Comparison of ENCODE assay signal across 7 mouse cellular contexts in genomic region chr6:117907301-117907978, GRCm38 (mm10). TPM values are rescaled to one million over a fixed set of nuclear protein-coding genes. Genes with fewer than 3 reads are reported as not detected.
DNase-seq lines count a peak whose midpoint lies in the region; ATAC-seq and TF ChIP-seq lines count a peak whose summit lies in the region.

No protein-coding gene starts in this region.

- H3K9me3 ChIP-seq in intestine, embryonic 16.5 days (ENCODE audit: control insufficient read depth, low read length) = no peaks in the 10 kb centered on the region
- H3K9me3 ChIP-seq in limb, embryonic 12.5 days = no peaks in the 10 kb centered on the region
- H3K9me3 ChIP-seq in midbrain, embryonic 14.5 days (ENCODE audit: control insufficient read depth, low read length) = no peaks in the 10 kb centered on the region

- peaks cover 15% of the 10 kb centered on the region for H3K4me1 ChIP-seq in intestine, embryonic 16.5 days (ENCODE audit: control insufficient read depth, insufficient read depth, low read length)
- H3K4me1 ChIP-seq in limb, embryonic 12.5 days (replicated peaks) = peaks cover 24% of the 10 kb centered on the region
- H3K4me1 ChIP-seq in midbrain, embryonic 14.5 days (ENCODE audit: control insufficient read depth, insufficient read depth, low read length) = peaks cover 20% of the 10 kb centered on the region
- peaks cover 5% of the 10 kb centered on the region for H3K4me1 ChIP-seq in spleen, adult 2 months (ENCODE audit: control insufficient read depth, insufficient read depth, insufficient read length)

- no peaks in the 10 kb centered on the region for H3K36me3 ChIP-seq in intestine, embryonic 16.5 days (ENCODE audit: control insufficient read depth, insufficient read depth, low read length)
- no peaks in the 10 kb centered on the region for H3K36me3 ChIP-seq in limb, embryonic 12.5 days
- H3K36me3 ChIP-seq in midbrain, embryonic 14.5 days (ENCODE audit: control insufficient read depth, insufficient read depth, low read length) = no peaks in the 10 kb centered on the region
- H3K36me3 ChIP-seq in spleen, adult 2 months (ENCODE audit: control insufficient read depth, insufficient read depth, low read length) = no peaks in the 10 kb centered on the region

- peak overlapping the region; percentile 100 for H3K4me3 ChIP-seq in intestine, embryonic 16.5 days (ENCODE audit: low read length)
- H3K4me3 ChIP-seq in limb, embryonic 12.5 days (replicated peaks) = peak overlapping the region; percentile 99
- H3K4me3 ChIP-seq in midbrain, embryonic 14.5 days (replicated peaks; ENCODE audit: low read depth, low read length) = peak overlapping the region; percentile 98
- peak overlapping the region; percentile 82 for H3K4me3 ChIP-seq in spleen, adult 2 months (ENCODE audit: extremely low read depth, insufficient read depth, insufficient read length)

- H3K27me3 ChIP-seq in intestine, embryonic 16.5 days (replicated peaks; ENCODE audit: control insufficient read depth, insufficient read depth, low read length) = no peaks in the 10 kb centered on the region
- H3K27me3 ChIP-seq in limb, embryonic 12.5 days = no peaks in the 10 kb centered on the region
- H3K27me3 ChIP-seq in midbrain, embryonic 14.5 days (ENCODE audit: control insufficient read depth, insufficient read depth, low read length) = no peaks in the 10 kb centered on the region
- H3K27me3 ChIP-seq in spleen, adult 2 months (ENCODE audit: control insufficient read depth, insufficient read depth, low read length) = no peaks in the 10 kb centered on the region

- no peak for TF ChIP-seq CTCF in spleen, adult 2 months (IDR thresholded peaks at IDR 0.05; ENCODE audit: extremely low read depth, insufficient read depth, insufficient read length, insufficient replicate concordance)

- peak overlapping the region; percentile 58 for H3K4me2 ChIP-seq in intestine, embryonic 16.5 days (ENCODE audit: low read depth, low read length)
- H3K4me2 ChIP-seq in limb, embryonic 12.5 days = peak overlapping the region; percentile 82
- H3K4me2 ChIP-seq in midbrain, embryonic 14.5 days (ENCODE audit: low read length) = peak overlapping the region; percentile 99

- H3K27ac ChIP-seq in intestine, embryonic 16.5 days (ENCODE audit: low read length) = peak overlapping the region; percentile 98
- peak overlapping the region; percentile 95 for H3K27ac ChIP-seq in limb, embryonic 12.5 days
- peak overlapping the region; percentile 90 for H3K27ac ChIP-seq in midbrain, embryonic 14.5 days (replicated peaks; ENCODE audit: low read depth, low read length)
- peak overlapping the region; percentile 99 for H3K27ac ChIP-seq in spleen, adult 2 months (ENCODE audit: insufficient read depth, low read length)

- WGBS in intestine, embryonic 16.5 days = under 1% methylated on average over 74 of the region's 77 CpGs
- under 1% methylated on average over 75 of the region's 77 CpGs for WGBS in limb, embryonic 12.5 days
- WGBS in midbrain, embryonic 14.5 days = under 1% methylated on average over 62 of the region's 77 CpGs
- WGBS in spleen, adult 2 months = under 1% methylated on average over 76 of the region's 77 CpGs

- peak overlapping the region; percentile 99 for H3K9ac ChIP-seq in intestine, embryonic 16.5 days (ENCODE audit: low read depth, low read length)
- H3K9ac ChIP-seq in limb, embryonic 12.5 days (replicated peaks) = peak overlapping the region; percentile 95
- peak overlapping the region; percentile 86 for H3K9ac ChIP-seq in midbrain, embryonic 14.5 days (replicated peaks; ENCODE audit: low read length)

- peak; percentile 37 for TF ChIP-seq POLR2A in spleen, adult 2 months (IDR thresholded peaks at IDR 0.05; ENCODE audit: low read depth, low read length)

- ATAC-seq in intestine, embryonic 16.5 days = peak; percentile 78
- ATAC-seq in limb, embryonic 12.5 days (ENCODE audit: insufficient number of reproducible peaks, insufficient read depth, low FRiP score, low TSS enrichment, low read depth) = peak; percentile 63
- ATAC-seq in midbrain, embryonic 14.5 days (ENCODE audit: low FRiP score, low TSS enrichment) = peak; percentile 38

- intact Hi-C loops in gastrocnemius, postnatal 36 days (cut with DNase I) = no loop called here

- peak; percentile 80 for DNase-seq in adrenal gland, adult 8-10 months
- peak; percentile 85 for DNase-seq in embryo, embryonic 11.5 days (ENCODE audit: low read depth, low spot score)
- DNase-seq in gastrocnemius, postnatal 36 days = peak; percentile 73 to 84
- peak; percentile 82 for DNase-seq in midbrain, embryonic 14.5 days
- DNase-seq in spleen, adult 2 months (ENCODE audit: low read depth in 1 of 2, low spot score in 2 of 2) = peak; percentile 89

RNA-seq across cellular contexts. Expression of gene Hnrnpf, which starts 7.3 kb away (rescaled TPM):
- total RNA-seq in adrenal gland, adult 8-10 months (2022) = 100 to 1,000 TPM; 293 to 348 (median 309) TPM
- total RNA-seq in gastrocnemius, postnatal 36 days (2021) = 10 to 100 TPM; 83.2 to 98.9 TPM
- 751 and 822 TPM in 2 replicates for polyA plus RNA-seq in intestine, embryonic 16.5 days (2015; fragmentation: Nextera tagmentation; extraction: Ambion mirVana)
- polyA plus RNA-seq in limb, embryonic 12.5 days (2016; fragmentation: Nextera tagmentation; extraction: Ambion mirVana) = 726 and 742 TPM in 2 replicates
- polyA plus RNA-seq in midbrain, embryonic 14.5 days (2014; fragmentation: Nextera tagmentation; extraction: Ambion mirVana) = 215 and 312 TPM in 2 replicates
- polyA plus RNA-seq in spleen, adult 2 months (2012; rRNA removed) = 141 and 143 TPM in 2 replicates

RNA-seq across cellular contexts. Expression of gene Fxyd4, which starts 30.1 kb away (rescaled TPM):
- total RNA-seq in adrenal gland, adult 8-10 months (2022) = not detected
- not detected for total RNA-seq in gastrocnemius, postnatal 36 days (2021)
- 1.2 and 2.0 TPM in 2 replicates for polyA plus RNA-seq in intestine, embryonic 16.5 days (2015; fragmentation: Nextera tagmentation; extraction: Ambion mirVana)
- polyA plus RNA-seq in limb, embryonic 12.5 days (2016; fragmentation: Nextera tagmentation; extraction: Ambion mirVana) = 2.2 and 3.1 TPM in 2 replicates
- 1.4 and 1.7 TPM in 2 replicates for polyA plus RNA-seq in midbrain, embryonic 14.5 days (2014; fragmentation: Nextera tagmentation; extraction: Ambion mirVana)
- polyA plus RNA-seq in spleen, adult 2 months (2012; rRNA removed) = not detected in 2 replicates

RNA-seq across cellular contexts. Expression of gene Zfp239, which starts 45.5 kb away (rescaled TPM):
- total RNA-seq in adrenal gland, adult 8-10 months (2022) = 1 to 10 TPM; 1.9 to 5.6 (median 5.0) TPM
- total RNA-seq in gastrocnemius, postnatal 36 days (2021) = under 1 TPM; 0.23 to 0.37 TPM
- 3.7 and 5.4 TPM in 2 replicates for polyA plus RNA-seq in intestine, embryonic 16.5 days (2015; fragmentation: Nextera tagmentation; extraction: Ambion mirVana)
- polyA plus RNA-seq in limb, embryonic 12.5 days (2016; fragmentation: Nextera tagmentation; extraction: Ambion mirVana) = 15.8 and 16.1 TPM in 2 replicates
- 10.1 and 13.2 TPM in 2 replicates for polyA plus RNA-seq in midbrain, embryonic 14.5 days (2014; fragmentation: Nextera tagmentation; extraction: Ambion mirVana)
- 1.4 and 1.9 TPM in 2 replicates for polyA plus RNA-seq in spleen, adult 2 months (2012; rRNA removed)

Comparison
In these comparisons a context has a peak if more than half of its experiments do, and no peak if none do; other contexts are left out.
1. Peak in every context shown above with its lines: DNase-seq, ATAC-seq, H3K4me3 ChIP-seq and H3K27ac ChIP-seq.